Mouse (Mus musculus) lung, embryonic 15.5 days (tissue): Measurements from ENCODE around the gene 2310046K23Rik. TPM values are rescaled to one million over a fixed set of nuclear protein-coding genes. Genes with fewer than 3 reads are reported as not detected.
"Not testable (repeated sequence)": the region's sequence is repeated elsewhere in the genome, so short reads cannot be mapped to it uniquely, and the experiment has no call there.

Experiments
- ATAC-seq: fragments of 200-750 bp; cut with Nextera tagmentation; 2 replicates; pipeline ENCODE4 v1.8.0; 2017; ENCODE audit warnings: moderate number of reproducible peaks, borderline replicate concordance; ENCODE audit not compliant: low FRiP score, low TSS enrichment; ENCODE audit errors: extremely low read depth
- H3K27ac ChIP-seq: fragments of 300-500 bp; sonication (generic); 2 replicates; pipeline ENCODE4 v1.5.1; 2015; ENCODE audit warnings: moderate library complexity, mild to moderate bottlenecking, inconsistent platforms
- H3K27me3 ChIP-seq: fragments of 300-500 bp; sonication (generic); 2 replicates; pipeline ENCODE4 v1.6.1; 2015; ENCODE audit warnings: inconsistent platforms
- H3K36me3 ChIP-seq: fragments of 300-500 bp; sonication (generic); 2 replicates; pipeline ENCODE4 v1.6.1; 2015; ENCODE audit warnings: inconsistent platforms
- H3K4me1 ChIP-seq: fragments of 300-500 bp; sonication (generic); 2 replicates; pipeline ENCODE4 v1.6.1; 2015; ENCODE audit warnings: inconsistent platforms
- H3K4me2 ChIP-seq: fragments of 300-500 bp; sonication (generic); 2 replicates; pipeline ENCODE4 v1.6.1; 2015; ENCODE audit warnings: inconsistent platforms, mild to moderate bottlenecking, moderate library complexity
- H3K4me3 ChIP-seq: fragments of 300-500 bp; sonication (generic); 2 replicates; pipeline ENCODE4 v1.5.1; 2015; ENCODE audit warnings: mild to moderate bottlenecking, inconsistent platforms
- H3K9ac ChIP-seq: fragments of 300-500 bp; sonication (generic); 2 replicates; pipeline ENCODE4 v1.6.1; 2015; ENCODE audit warnings: inconsistent platforms
- H3K9me3 ChIP-seq: fragments of 300-500 bp; sonication (generic); 2 replicates; pipeline ENCODE4 v1.6.1; 2016; ENCODE audit warnings: inconsistent platforms
- WGBS: fragments of 180-500 bp; shearing (Covaris S2); methylation state at CpG from one replicate; pipeline ENCODE4 v1.1.7; 2015; 5-methylcytosine and 5-hydroxymethylcytosine counted together
- polyA plus RNA-seq: library from polyadenylated mRNA; unstranded; fragments of >200 nt; fragmentation: Nextera tagmentation; extraction: Ambion mirVana; gene quantifications from 2 replicates; pipeline ENCODE4 v1.2.1, GENCODE M21; 2015

Gene 2310046K23Rik
- polyA plus RNA-seq, 1 experiment from 2014 or later, result not detected

DNA sequence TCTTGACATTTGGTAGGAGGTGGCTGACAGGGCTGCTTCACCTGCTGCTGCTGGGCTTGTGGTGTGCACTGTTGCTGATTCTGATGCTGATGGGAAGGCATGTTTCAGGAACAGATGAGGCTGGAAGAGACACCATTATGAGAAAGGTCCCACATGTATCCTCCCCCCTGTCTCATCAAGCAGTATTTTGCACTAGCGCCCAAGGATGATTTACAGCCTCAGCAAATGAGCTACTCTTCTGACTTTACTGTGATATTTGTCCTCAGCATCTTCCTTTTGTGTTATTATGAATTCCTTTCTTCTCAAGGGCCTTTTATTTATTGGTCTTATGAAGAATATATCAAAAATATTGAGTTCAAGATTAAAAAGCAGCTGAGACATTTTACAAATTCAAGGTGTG lies 33.9 kb downstream of the 2310046K23Rik start, which contains the start of gene Sprr4:
TSS of gene Sprr4 (minus strand) at position 101 of the 400 bp plus-strand sequence.
- no peak for ATAC-seq
- Histone ChIP-seq H3K27ac (no peak within 1 kb of the TSS), H3K4me1 (no peaks in the 10 kb centered on the region), H3K4me3 (no peak within 1 kb of the TSS), H3K36me3 (no peaks in the 10 kb centered on the region), H3K9ac (no peak within 1 kb of the TSS), H3K27me3 (no peaks in the 10 kb centered on the region), H3K4me2 (no peak within 1 kb of the TSS), H3K9me3 (no peaks in the 10 kb centered on the region)
- WGBS, result 73% methylated on average over 1 of the region's 1 CpGs

DNA sequence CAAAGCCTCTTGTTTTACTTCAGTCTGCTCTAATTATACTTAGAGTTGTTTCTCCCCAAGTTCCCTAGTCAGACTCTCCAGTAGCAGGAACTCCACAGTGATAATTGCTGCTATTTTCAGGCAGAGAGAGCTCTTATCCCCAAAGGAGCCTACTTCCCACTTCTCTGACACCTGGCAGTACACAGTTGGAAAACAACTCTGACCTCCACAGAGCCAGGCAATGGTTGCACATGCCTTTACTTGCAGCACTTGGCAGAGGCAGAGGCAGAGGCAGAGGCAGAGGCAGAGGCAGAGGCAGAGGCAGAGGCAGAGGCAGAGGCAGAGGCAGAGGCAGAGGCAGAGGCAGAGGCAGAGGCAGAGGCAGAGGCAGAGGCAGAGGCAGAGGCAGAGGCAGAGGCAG lies 44.0 kb downstream of the 2310046K23Rik start:
- not testable (repeated sequence) for H3K9ac ChIP-seq, H3K36me3 ChIP-seq, H3K27me3 ChIP-seq, ATAC-seq, H3K4me1 ChIP-seq, H3K4me2 ChIP-seq, H3K9me3 ChIP-seq, H3K27ac ChIP-seq, H3K4me3 ChIP-seq

DNA sequence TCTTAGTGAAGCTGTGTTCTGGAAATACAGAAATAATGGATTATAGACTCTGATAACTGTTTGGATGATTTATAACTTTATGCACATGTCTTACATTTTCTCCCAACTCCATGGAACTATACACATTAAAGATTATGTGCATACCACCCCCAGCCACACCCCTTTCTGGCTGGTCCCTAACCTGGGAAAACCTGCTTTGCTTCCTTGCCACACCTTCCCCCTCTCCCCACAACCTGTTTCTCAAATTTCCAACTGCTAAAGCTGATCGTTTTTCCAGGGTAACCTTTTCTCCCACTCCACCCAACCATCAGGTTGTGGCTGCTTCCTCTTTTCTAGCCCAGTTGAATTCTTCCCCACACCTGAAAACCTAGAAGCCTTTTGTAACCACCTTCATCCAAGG lies 48.0 kb downstream of the 2310046K23Rik start:
- peaks cover 3% of the 10 kb centered on the region; the same call in 1 of the 2 replicates for H3K4me1 ChIP-seq
- no peak overlapping the region for H3K4me2 ChIP-seq
- H3K27me3 ChIP-seq, result no peaks in the 10 kb centered on the region
- WGBS, result 17% methylated on average over 1 of the region's 1 CpGs
- H3K4me3 ChIP-seq, result no peak overlapping the region
- no peaks in the 10 kb centered on the region for H3K9me3 ChIP-seq
- H3K27ac ChIP-seq, result no peak overlapping the region; the same call in 1 of the 2 replicates
- ATAC-seq, result peak; percentile 67; the same call in 1 of the 2 replicates
- no peaks in the 10 kb centered on the region for H3K36me3 ChIP-seq
- H3K9ac ChIP-seq, result no peak overlapping the region

DNA sequence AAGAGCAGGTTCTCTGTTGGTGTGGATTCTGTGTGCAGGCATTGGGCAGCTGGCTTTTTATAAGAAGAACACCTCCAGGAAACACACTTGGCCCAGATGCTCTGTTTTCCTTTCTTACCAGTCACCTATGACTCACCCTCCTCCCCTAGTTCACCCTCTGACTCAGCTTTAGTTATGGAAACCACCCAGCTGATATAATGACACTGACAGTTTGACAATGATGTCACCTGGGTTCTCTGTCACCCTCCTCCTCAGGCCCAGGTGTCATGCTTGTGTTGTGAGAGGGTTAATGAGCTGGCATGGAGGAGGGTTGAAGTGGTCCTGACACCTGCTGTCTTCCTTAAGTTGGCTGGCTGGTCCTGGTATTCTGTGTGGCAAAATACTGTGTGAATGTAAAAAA lies 48.4 kb downstream of the 2310046K23Rik start, which contains the start of gene Sprr1a:
TSS of gene Sprr1a (minus strand) at position 33 of the 400 bp plus-strand sequence.
- Histone ChIP-seq H3K4me3 (no peak within 1 kb of the TSS), H3K4me2 (no peak within 1 kb of the TSS), H3K27ac (no peak within 1 kb of the TSS; the same call in 1 of the 2 replicates), H3K36me3 (no peaks in the 10 kb centered on the region), H3K9ac (no peak within 1 kb of the TSS), H3K9me3 (no peaks in the 10 kb centered on the region), H3K27me3 (no peaks in the 10 kb centered on the region), H3K4me1 (peaks cover 3% of the 10 kb centered on the region; the same call in 1 of the 2 replicates)
- no peak for ATAC-seq

Other genes with a start within 250 kb of the 2310046K23Rik start
- 0.87 TPM in 1 of 2 replicates, not detected in the other for gene Sprr2a3, start 249.1 kb downstream of the 2310046K23Rik start, polyA plus RNA-seq
- gene Sprr2b, start 217.9 kb downstream of the 2310046K23Rik start, polyA plus RNA-seq, result not detected in 2 replicates
- not detected in 2 replicates for gene Sprr2d, start 195.4 kb downstream of the 2310046K23Rik start, polyA plus RNA-seq
- gene Sprr2e, start 182.4 kb downstream of the 2310046K23Rik start, polyA plus RNA-seq, result not detected in 2 replicates
- not detected in 2 replicates for gene Sprr2f, start 169.3 kb downstream of the 2310046K23Rik start, polyA plus RNA-seq
- not detected in 2 replicates for gene Sprr2h, start 148.8 kb downstream of the 2310046K23Rik start, polyA plus RNA-seq
- gene Sprr2i, start 126.5 kb downstream of the 2310046K23Rik start, polyA plus RNA-seq, result not detected in 2 replicates
- gene Sprr2j-ps, start 116.4 kb downstream of the 2310046K23Rik start, polyA plus RNA-seq, result not detected in 2 replicates
- gene Gm9774, start 105.1 kb downstream of the 2310046K23Rik start, polyA plus RNA-seq, result 7.5 and 8.0 TPM in 2 replicates
- not detected in 2 replicates for gene Sprr2k, start 101.9 kb downstream of the 2310046K23Rik start, polyA plus RNA-seq
- not detected in 2 replicates for gene Sprr1b, start 95.7 kb downstream of the 2310046K23Rik start, polyA plus RNA-seq
- 0.20 TPM in 1 of 2 replicates, not detected in the other for gene Sprr3, start 75.8 kb downstream of the 2310046K23Rik start, polyA plus RNA-seq
- gene Sprr1a, start 48.6 kb downstream of the 2310046K23Rik start, polyA plus RNA-seq, result 0.82 and 1.2 TPM in 2 replicates
- gene Sprr4, start 34.0 kb downstream of the 2310046K23Rik start, polyA plus RNA-seq, result not detected in 2 replicates
- not detected in 2 replicates for gene Ivl, start 39.2 kb upstream of the 2310046K23Rik start, polyA plus RNA-seq
- gene Smcp, start 54.5 kb upstream of the 2310046K23Rik start, polyA plus RNA-seq, result not detected in 2 replicates
- not detected in 2 replicates for gene 2210017I01Rik, start 73.0 kb upstream of the 2310046K23Rik start, polyA plus RNA-seq
- not detected in 2 replicates for gene Lce6a, start 87.1 kb upstream of the 2310046K23Rik start, polyA plus RNA-seq
- not detected in 2 replicates for gene Lce1a1, start 113.8 kb upstream of the 2310046K23Rik start, polyA plus RNA-seq
- gene Lce1b, start 122.4 kb upstream of the 2310046K23Rik start, polyA plus RNA-seq, result not detected in 2 replicates
- not detected in 2 replicates for gene Lce1a2, start 135.8 kb upstream of the 2310046K23Rik start, polyA plus RNA-seq
- gene Lce1c, start 144.7 kb upstream of the 2310046K23Rik start, polyA plus RNA-seq, result not detected in 2 replicates
- gene Lce1d, start 152.7 kb upstream of the 2310046K23Rik start, polyA plus RNA-seq, result not detected in 2 replicates
- gene Lce1e, start 174.6 kb upstream of the 2310046K23Rik start, polyA plus RNA-seq, result not detected in 2 replicates
- gene Lce1f, start 185.8 kb upstream of the 2310046K23Rik start, polyA plus RNA-seq, result not detected in 2 replicates
- not detected in 2 replicates for gene Gm38119, start 204.6 kb upstream of the 2310046K23Rik start, polyA plus RNA-seq
- gene Lce1g, start 217.8 kb upstream of the 2310046K23Rik start, polyA plus RNA-seq, result not detected in 2 replicates
- not detected in 2 replicates for gene Lce1h, start 230.6 kb upstream of the 2310046K23Rik start, polyA plus RNA-seq
- gene Lce1i, start 244.4 kb upstream of the 2310046K23Rik start, polyA plus RNA-seq, result not detected in 2 replicates